Mouse (Mus musculus) heart, postnatal 0 days (tissue): ENCODE data around the gene Tedc2.

Source experiments
- CTCF ChIP-seq: IDR thresholded peaks from 2 replicates; pipeline ENCODE4 v1.5.1; 2016; ENCODE audit warnings: antibody characterized with exemption, control low read depth, low read depth
- EP300 ChIP-seq: IDR thresholded peaks from 2 replicates; pipeline ENCODE4 v1.6.1; 2016; ENCODE audit warnings: antibody characterized with exemption, low read depth

- TF ChIP-seq CTCF (peak; percentile 94), EP300 (no peak)
These were observed 47.2 kb downstream of the Tedc2 start for GRCm38 (mm10) chr17:24173423-24173822.
